Mouse (Mus musculus) 416B (cell line): ENCODE measurements at regions not wholly inside any gene's neighbourhood (a gene's known extent, or its start where the extent isn't known, plus 50 kb on each side); places are given as distances from the start of the nearest gene placed in this dataset.
A peak's percentile ranks its signal among the peaks of the same experiment; 100 is the strongest.

ENCODE experiments used
- DNase-seq: peaks from one replicate; pipeline ENCODE4 v3.0.0; 2011; ENCODE audit warnings: low read depth

GRCm38 (mm10) chr6:117505431-117505830, 335.5 kb upstream of the Zfp637 start:
- no peak for DNase-seq

DNA sequence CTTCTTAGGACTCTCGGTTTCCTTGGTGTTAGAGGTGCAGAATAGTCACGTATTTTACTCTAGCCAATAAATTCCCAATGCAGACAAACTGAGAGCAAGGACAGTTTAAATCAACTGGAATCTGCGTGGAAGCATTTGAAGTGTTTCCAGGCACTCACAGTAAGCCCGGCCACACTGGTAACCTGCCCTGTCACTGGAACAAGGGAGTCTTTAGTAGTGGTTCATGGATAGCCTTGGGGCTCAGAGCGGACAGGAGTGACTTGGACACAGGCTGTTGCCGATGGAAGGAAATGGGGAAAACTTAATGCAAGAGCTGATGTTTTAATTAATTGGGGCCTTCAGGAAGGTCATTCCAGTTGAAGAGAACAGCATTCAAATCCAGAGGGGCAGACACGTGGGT, 334.4 kb upstream of the Zfp637 start:
- no peak for DNase-seq

DNA sequence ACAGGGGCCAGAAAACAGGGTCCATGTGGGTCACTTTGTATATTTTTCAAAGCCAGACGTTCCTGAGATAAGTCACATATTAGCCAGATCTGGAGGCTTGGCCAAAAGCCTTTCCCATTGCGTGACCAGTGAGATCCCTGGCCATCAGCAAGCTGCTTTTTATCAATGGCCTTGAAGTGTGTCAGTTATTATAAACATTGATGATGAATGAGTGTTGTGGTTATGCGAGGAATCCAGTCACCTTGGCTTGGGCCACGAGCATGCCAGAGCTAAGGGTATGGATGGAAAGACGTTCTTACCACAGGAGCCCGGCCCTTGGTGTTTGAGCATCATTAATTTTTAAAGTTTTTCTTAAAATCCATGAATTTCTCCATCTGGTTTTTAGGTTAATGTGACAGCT, 332.1 kb upstream of the Zfp637 start:
- no peak for DNase-seq

- DNase-seq, result no peak
These were observed 331.0 kb upstream of the Zfp637 start for GRCm38 (mm10) chr6:117510026-117510425.

DNA sequence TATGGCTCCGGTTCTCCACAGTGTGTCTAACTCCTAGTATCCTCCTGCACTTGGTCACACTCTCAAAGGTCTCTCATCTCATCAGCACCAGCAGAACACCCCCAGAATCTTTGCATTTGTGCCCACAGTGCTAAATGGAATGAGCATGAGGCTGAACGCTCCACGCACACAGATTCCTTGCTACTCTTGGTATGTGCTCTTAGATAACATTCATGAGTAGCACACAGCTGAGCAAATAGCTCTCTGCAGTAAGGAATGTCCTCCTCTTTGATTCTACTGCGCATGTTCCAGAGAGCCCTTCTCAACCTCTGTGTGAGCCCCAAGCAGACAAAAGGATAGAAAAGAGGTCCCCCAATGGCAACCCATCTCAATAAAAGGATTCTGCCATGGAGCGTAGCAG, 326.1 kb upstream of the Zfp637 start:
- DNase-seq, result no peak

GRCm38 (mm10) chr6:117516906-117517305, 324.1 kb upstream of the Zfp637 start:
- DNase-seq, result no peak

- no peak for DNase-seq
These were observed 322.0 kb upstream of the Zfp637 start for GRCm38 (mm10) chr6:117518939-117519338.

DNA sequence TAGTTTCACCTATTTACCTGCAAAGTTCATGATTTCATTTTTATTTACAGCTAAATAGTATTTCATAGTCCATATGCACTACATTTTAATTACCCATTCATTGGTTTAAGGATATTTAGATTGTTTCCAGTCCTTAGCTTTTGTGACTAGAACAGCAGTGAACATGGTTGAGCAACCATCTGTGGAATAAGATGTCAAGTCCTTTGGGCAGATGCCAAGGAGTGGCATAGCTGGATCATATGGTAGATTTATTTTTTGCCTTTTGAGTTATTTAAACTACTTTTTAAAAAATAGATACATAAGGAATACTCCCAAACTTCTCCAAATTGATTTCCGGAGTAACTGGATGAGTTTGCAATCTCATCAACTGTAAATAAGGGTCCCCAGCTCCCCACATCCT, 321.5 kb upstream of the Zfp637 start:
- no peak for DNase-seq

- DNase-seq, result no peak
These were observed 314.6 kb upstream of the Zfp637 start for GRCm38 (mm10) chr6:117526161-117526935.

- no peak for DNase-seq
These were observed 313.5 kb upstream of the Zfp637 start for GRCm38 (mm10) chr6:117527526-117527925.

- no peak for DNase-seq
These were observed 306.8 kb upstream of the Zfp637 start for GRCm38 (mm10) chr6:117534149-117534548.

DNA sequence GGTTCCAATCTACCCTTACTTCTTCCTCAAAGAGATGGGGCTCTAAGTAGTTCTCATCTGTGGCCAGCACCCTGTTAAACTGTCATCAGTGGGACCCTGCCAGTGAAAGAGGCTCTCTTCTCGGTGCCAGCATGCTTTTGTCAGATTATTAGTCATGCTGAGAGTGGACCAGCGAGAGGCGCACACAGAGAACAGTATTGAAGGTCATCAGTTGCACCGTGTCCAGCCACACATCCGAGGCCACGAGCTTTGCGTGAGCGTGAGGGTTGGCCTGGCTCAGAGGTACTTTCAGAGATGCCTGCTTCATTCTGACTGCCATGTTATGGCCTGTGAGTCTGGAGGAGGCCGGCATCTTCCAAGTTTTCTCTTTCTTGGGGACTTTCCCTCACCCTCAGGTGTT, 306.0 kb upstream of the Zfp637 start:
- DNase-seq, result no peak

DNA sequence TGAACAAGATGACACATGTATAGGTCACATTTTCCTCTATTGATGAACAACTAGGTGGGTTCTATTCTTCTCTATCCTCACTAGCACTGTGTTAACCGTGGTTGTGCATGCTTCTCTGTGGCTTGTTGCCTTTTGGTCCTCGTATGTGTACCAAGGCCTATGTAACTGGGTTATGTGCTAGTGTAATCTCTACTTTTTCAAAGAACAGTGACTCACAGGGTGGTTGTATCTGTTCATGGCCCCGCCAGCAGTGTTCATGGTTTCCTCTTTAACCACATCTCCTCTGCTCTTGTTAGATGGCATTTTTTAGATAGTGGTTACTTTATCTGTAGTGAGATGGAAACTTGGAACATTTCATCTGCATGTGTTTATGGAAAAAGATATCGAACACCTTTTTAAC, 304.9 kb upstream of the Zfp637 start:
- peak; percentile 82 for DNase-seq

DNA sequence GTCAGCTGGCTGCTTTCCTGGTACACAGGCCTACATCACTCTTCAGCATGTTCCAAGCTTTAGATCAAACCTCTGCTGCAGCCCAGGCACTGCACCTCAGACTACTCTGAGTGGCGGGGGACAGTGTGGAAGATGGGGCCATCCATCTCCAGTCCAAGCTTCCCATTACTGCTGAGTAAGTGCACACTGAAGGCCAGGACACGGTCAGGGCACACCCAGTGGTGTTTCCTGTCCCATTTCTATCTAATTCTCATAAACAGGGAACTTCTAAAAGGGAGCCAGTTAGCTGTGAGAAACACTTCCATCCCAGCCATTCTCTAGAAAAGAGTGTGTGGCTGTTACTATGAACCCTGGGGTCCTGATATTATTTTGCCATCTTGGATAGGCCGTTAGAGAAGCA, 298.5 kb upstream of the Zfp637 start:
- DNase-seq, result no peak

GRCm38 (mm10) chr6:117544276-117545196, 296.4 kb upstream of the Zfp637 start:
- no peak for DNase-seq

DNA sequence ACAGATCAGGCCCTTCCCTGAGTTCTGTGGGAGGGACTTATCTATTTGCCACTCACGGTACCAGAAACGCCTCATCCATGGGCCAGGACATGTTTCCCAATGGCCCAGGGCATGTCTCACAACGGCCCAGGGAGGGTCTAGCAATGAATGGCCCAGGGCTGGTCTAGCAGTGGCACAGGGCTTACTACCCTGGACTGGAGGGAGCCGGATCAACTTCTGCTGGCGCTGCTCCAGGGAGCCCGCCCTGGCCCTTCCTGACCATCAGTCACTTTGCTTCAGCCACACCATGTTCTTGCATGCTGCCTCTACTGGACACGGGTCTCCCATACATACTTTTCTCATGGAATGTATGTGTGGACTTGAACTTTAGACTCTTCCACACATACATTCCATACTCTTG, 290.1 kb upstream of the Zfp637 start:
- no peak for DNase-seq

DNA sequence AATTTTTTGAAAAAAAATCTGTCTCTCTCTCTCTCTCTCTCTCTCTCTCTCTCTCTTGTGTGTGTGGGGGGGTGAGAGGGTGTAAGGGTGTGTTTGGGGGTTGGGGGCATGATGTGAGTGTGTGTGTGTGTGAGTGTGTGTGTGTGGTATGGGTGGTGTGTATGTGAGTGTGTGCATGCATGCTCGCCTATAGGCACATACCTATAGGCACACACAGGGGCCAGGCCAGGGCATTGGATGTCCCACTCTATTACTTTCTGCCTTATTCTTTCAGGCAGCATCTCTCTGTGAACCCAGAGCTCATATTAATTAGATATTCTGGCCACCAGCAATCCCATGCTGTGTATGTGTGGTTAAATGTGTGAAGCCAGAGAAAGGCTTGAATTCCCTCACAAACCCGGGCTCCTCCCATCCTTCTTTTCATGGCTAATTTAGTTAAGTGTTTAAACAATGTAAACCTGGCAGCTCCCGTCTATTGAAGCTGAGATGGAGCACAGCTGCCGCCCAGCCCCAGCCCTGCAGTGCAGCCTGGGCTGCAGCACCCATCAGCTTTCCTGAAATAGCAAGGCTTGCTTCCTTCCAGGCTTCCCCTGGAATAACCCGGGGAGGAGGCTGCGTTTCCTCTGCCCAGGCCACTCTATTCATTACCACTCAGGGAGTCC, 288.8 kb upstream of the Zfp637 start:
- no peak for DNase-seq

- DNase-seq, result no peak
These were observed 277.8 kb upstream of the Zfp637 start for GRCm38 (mm10) chr6:117563159-117563558.

DNA sequence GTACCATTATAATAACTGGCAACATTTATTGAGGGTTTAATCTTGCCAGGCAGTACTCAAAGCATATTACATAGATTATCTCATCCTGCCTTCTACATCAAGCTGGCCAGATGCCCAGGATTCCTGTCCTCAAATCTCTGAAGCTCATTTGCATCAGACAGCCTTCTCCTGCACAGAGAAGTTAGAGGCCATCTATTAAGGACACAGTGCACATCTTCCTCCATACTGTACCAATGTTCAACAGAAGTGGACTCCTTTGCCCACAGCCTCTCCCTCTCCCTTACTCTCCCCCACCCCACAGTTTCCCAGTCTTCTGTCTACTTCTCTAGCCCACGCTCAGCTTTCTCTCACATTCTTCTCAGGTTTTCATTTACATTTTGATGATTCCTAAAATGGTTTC, 277.3 kb upstream of the Zfp637 start:
- DNase-seq, result no peak

DNA sequence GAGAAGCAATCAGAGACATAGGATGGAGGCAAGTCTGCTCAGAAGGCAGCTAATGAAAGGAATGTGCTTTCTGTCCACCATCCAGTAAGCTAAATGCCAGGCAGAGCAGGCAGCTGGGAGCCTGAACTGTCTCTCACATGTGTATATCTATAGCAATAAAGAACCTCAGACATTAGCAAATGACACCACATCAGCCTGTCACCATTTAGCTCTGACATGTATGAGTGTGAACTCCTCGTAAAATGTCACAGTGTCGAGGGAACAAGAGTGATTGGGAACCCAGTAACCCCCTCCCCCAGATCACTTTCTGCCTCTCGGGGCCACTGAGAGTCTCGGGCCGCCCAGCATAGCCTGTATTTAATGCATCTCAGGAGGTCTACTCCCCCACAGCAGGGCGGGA, 274.2 kb upstream of the Zfp637 start:
- no peak for DNase-seq

- DNase-seq, result no peak
These were observed 273.3 kb upstream of the Zfp637 start for GRCm38 (mm10) chr6:117567691-117568090.

DNA sequence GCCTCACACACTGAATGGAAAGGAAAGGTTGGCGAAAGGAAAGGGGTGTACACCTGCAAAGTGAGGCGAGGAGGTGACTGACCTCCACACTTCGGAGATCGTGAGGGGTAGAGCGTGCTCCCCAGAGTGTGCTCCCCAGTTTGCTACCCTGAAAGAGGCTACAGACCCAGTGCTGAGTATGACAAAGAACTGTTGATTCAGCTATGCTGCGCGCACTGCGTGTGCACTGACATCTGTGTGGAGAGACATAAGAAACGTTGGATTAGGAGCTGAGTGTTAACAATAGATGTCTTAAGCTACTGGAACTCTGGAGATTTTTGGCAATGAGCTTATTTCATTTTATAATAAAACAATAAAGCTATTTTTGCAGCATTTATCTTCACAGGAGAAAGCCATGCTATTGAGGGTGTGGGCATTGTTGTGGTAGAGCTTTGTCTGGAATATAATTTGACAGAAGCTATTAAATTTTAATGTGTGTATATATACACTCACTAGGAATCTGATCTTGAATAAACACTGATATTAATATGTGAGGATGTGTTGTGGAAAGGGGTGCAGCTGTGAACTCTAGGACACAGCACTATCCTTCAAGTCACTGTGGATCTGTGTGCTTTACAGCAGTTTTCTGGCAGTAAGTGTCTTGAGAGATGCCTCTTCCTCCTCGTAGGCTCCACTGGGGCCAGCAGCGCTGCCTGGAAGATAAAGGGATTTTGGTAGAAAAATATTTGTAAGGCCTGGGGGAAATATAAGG, 271.2 kb upstream of the Zfp637 start:
- DNase-seq, result no peak
